23 mouse cellular contexts compared by ENCODE assay signal in the genomic region with DNA sequence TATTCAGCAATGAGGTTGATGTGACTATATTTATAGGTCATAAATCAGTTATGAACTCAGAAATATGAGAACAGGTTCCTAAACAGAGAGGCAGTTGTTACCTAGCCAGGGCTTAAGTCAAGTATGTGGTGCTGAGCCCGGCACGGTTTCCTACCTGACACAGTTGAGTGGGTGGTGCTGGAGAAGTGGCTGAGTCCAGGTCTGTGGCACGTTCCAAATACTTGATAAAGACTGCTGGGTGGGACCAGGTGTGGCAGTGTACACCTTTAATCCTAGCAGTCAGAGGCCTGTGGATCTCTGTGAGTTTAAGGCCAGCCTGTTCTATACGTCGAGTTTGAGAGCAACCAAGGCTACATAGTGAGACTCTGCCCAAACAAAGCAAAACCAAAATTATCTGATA.
DNase-seq lines count a peak whose midpoint lies in the region; ATAC-seq and TF ChIP-seq lines count a peak whose summit lies in the region.
"Had no signal": no experiment of that assay in that cellular context is flagged by ENCODE, and none has a peak within 500 bp of the region (broad histone marks: within the 10 kb centered on the region; RNA-seq: fewer than 3 reads in every experiment).

No protein-coding gene starts in this region.

- no peak overlapping the region for H3K4me2 ChIP-seq in lung, embryonic 16.5 days (ENCODE audit: low read depth, low read length)
- no peak overlapping the region for H3K4me2 ChIP-seq in stomach, embryonic 14.5 days (replicated peaks; ENCODE audit: low read depth, low read length)
- H3K4me2 ChIP-seq in stomach, postnatal 0 days (replicated peaks; ENCODE audit: low read depth): no peak overlapping the region
- H3K4me2 ChIP-seq: embryonic facial prominence, embryonic 13.5 days; forebrain, embryonic 12.5 days; forebrain, embryonic 15.5 days; heart, embryonic 11.5 days; hindbrain, embryonic 12.5 days; hindbrain, embryonic 15.5 days had no signal

- H3K36me3 ChIP-seq in lung, embryonic 16.5 days (ENCODE audit: control insufficient read depth, insufficient read depth, low read length): no peaks in the 10 kb centered on the region
- H3K36me3 ChIP-seq in stomach, embryonic 14.5 days (ENCODE audit: control insufficient read depth, insufficient read depth, low read length): no peaks in the 10 kb centered on the region
- no peaks in the 10 kb centered on the region for H3K36me3 ChIP-seq in stomach, postnatal 0 days (ENCODE audit: control insufficient read depth, insufficient read depth, low read length)
- H3K36me3 ChIP-seq in thymus, adult 2 months (ENCODE audit: control insufficient read depth, insufficient read depth, low read length): no peaks in the 10 kb centered on the region
- H3K36me3 ChIP-seq: embryonic facial prominence, embryonic 10.5 days; embryonic facial prominence, embryonic 13.5 days; forebrain, embryonic 12.5 days; forebrain, embryonic 15.5 days; hindbrain, embryonic 12.5 days; hindbrain, embryonic 15.5 days had no signal

- no peak for TF ChIP-seq CTCF in lung, adult 2 months (IDR thresholded peaks at IDR 0.05; ENCODE audit: insufficient read depth, low read length)
- TF ChIP-seq CTCF in stomach, postnatal 0 days (IDR thresholded peaks at IDR 0.05; ENCODE audit: low read depth): no peak
- TF ChIP-seq CTCF in thymus, adult 2 months (IDR thresholded peaks at IDR 0.05; ENCODE audit: borderline replicate concordance, control insufficient read depth, extremely low read depth, insufficient read depth, low read length, poor library complexity): no peak

- DNase-seq in heart, adult 11 months: peak; percentile 40
- no peak for DNase-seq in heart, adult 18-20 months
- no peak for DNase-seq in lung, adult 2 months
- peak; percentile 57 for DNase-seq in stomach, postnatal 0 days (ENCODE audit: low spot score)
- no peak for DNase-seq in adrenal gland, adult 8-10 months
- no peak for DNase-seq in thymus, adult 2 months
- DNase-seq: adrenal gland, postnatal 14 days; cerebellum, adult 11 months; cerebellum, adult 2 months; cerebellum, adult 9-11 months; cerebellum, postnatal 25 days; gastrocnemius, postnatal 25 days had no signal

- no peaks in the 10 kb centered on the region for H3K9me3 ChIP-seq in lung, embryonic 16.5 days (ENCODE audit: control insufficient read depth, low read length)
- H3K9me3 ChIP-seq in stomach, embryonic 14.5 days (ENCODE audit: control insufficient read depth, low read depth, low read length): no peaks in the 10 kb centered on the region
- H3K9me3 ChIP-seq in stomach, postnatal 0 days (ENCODE audit: control insufficient read depth, low read length): no peaks in the 10 kb centered on the region
- H3K9me3 ChIP-seq: embryonic facial prominence, embryonic 10.5 days; embryonic facial prominence, embryonic 13.5 days; forebrain, embryonic 12.5 days; forebrain, embryonic 15.5 days; hindbrain, embryonic 12.5 days; hindbrain, embryonic 15.5 days had no signal

- H3K4me1 ChIP-seq in lung, embryonic 16.5 days (replicated peaks; ENCODE audit: control insufficient read depth, insufficient read depth, low read length): no peaks in the 10 kb centered on the region
- no peaks in the 10 kb centered on the region for H3K4me1 ChIP-seq in lung, adult 2 months (ENCODE audit: control insufficient read depth, insufficient read depth, low read length)
- H3K4me1 ChIP-seq in stomach, embryonic 14.5 days (ENCODE audit: control insufficient read depth, insufficient read depth, low read length): no peaks in the 10 kb centered on the region
- H3K4me1 ChIP-seq in stomach, postnatal 0 days (replicated peaks; ENCODE audit: control insufficient read depth, insufficient read depth): no peaks in the 10 kb centered on the region
- no peaks in the 10 kb centered on the region for H3K4me1 ChIP-seq in thymus, adult 2 months (replicated peaks; ENCODE audit: control insufficient read depth, insufficient read depth, low read length)
- H3K4me1 ChIP-seq: embryonic facial prominence, embryonic 10.5 days; embryonic facial prominence, embryonic 13.5 days; forebrain, embryonic 15.5 days; hindbrain, embryonic 12.5 days; hindbrain, embryonic 15.5 days had no signal

- H3K27me3 ChIP-seq in lung, embryonic 16.5 days (ENCODE audit: control insufficient read depth, insufficient read depth, low read depth, low read length): no peaks in the 10 kb centered on the region
- no peaks in the 10 kb centered on the region for H3K27me3 ChIP-seq in stomach, embryonic 14.5 days (ENCODE audit: control insufficient read depth, insufficient read depth, low read length)
- no peaks in the 10 kb centered on the region for H3K27me3 ChIP-seq in stomach, postnatal 0 days (ENCODE audit: control insufficient read depth, insufficient read depth, low read length)
- no peaks in the 10 kb centered on the region for H3K27me3 ChIP-seq in thymus, adult 2 months (ENCODE audit: control insufficient read depth, insufficient read depth, low read length)
- H3K27me3 ChIP-seq: embryonic facial prominence, embryonic 13.5 days; forebrain, embryonic 12.5 days; forebrain, embryonic 15.5 days; hindbrain, embryonic 12.5 days; hindbrain, embryonic 15.5 days had no signal

- no peak for TF ChIP-seq EP300 in stomach, postnatal 0 days (optimal IDR thresholded peaks at IDR 0.05)

- no peak for TF ChIP-seq POLR2A in lung, adult 2 months (IDR thresholded peaks at IDR 0.05; ENCODE audit: borderline replicate concordance, extremely low read depth, low read depth, low read length)
- TF ChIP-seq POLR2A in thymus, adult 2 months (IDR thresholded peaks at IDR 0.05; ENCODE audit: control insufficient read depth, extremely low read depth, insufficient read depth, low read length, poor library complexity): no peak

- H3K27ac ChIP-seq in lung, embryonic 16.5 days (ENCODE audit: low read length): no peak overlapping the region
- H3K27ac ChIP-seq in stomach, embryonic 14.5 days (ENCODE audit: low read length): no peak overlapping the region
- H3K27ac ChIP-seq in stomach, postnatal 0 days (replicated peaks): peak overlapping the region; percentile 58; the same call in 1 of the 2 replicates
- H3K27ac ChIP-seq in thymus, adult 2 months (ENCODE audit: control insufficient read depth, insufficient read depth, low read length): no peak overlapping the region
- H3K27ac ChIP-seq: embryonic facial prominence, embryonic 10.5 days; embryonic facial prominence, embryonic 13.5 days; forebrain, embryonic 12.5 days; forebrain, embryonic 15.5 days; hindbrain, embryonic 12.5 days; hindbrain, embryonic 15.5 days had no signal

- 63% methylated on average over 5 of the region's 5 CpGs for WGBS in lung, embryonic 16.5 days
- WGBS in lung, adult 2 months: 66% methylated on average over 5 of the region's 5 CpGs
- 70% methylated on average over 5 of the region's 5 CpGs for WGBS in stomach, embryonic 14.5 days
- 47% methylated on average over 5 of the region's 5 CpGs for WGBS in stomach, postnatal 0 days
- 95% methylated on average over 5 of the region's 5 CpGs for WGBS in thymus, adult 2 months

- ATAC-seq in lung, embryonic 16.5 days (ENCODE audit: low read depth): peak; percentile 81
- peak; percentile 72; the same call in 1 of the 2 replicates for ATAC-seq in stomach, embryonic 14.5 days (ENCODE audit: insufficient number of reproducible peaks, insufficient read depth, low FRiP score, low read depth)
- ATAC-seq in stomach, postnatal 0 days (ENCODE audit: low FRiP score, low TSS enrichment): peak; percentile 78
- ATAC-seq: forebrain, embryonic 15.5 days; Patski had no signal

- no peak overlapping the region for H3K9ac ChIP-seq in lung, embryonic 16.5 days (ENCODE audit: low read length)
- H3K9ac ChIP-seq in stomach, embryonic 14.5 days (replicated peaks; ENCODE audit: low read depth, low read length): no peak overlapping the region
- H3K9ac ChIP-seq in stomach, postnatal 0 days (ENCODE audit: low read length): no peak overlapping the region
- H3K9ac ChIP-seq: embryonic facial prominence, embryonic 13.5 days; forebrain, embryonic 12.5 days; forebrain, embryonic 15.5 days; hindbrain, embryonic 12.5 days; hindbrain, embryonic 15.5 days had no signal

- H3K4me3 ChIP-seq in lung, embryonic 16.5 days (ENCODE audit: low read length): no peak overlapping the region
- no peak overlapping the region for H3K4me3 ChIP-seq in lung, adult 2 months (replicated peaks; ENCODE audit: extremely low read depth, low read depth, low read length)
- no peak overlapping the region for H3K4me3 ChIP-seq in stomach, embryonic 14.5 days (ENCODE audit: low read depth, low read length)
- H3K4me3 ChIP-seq in stomach, postnatal 0 days (ENCODE audit: low read depth, low read length): no peak overlapping the region
- H3K4me3 ChIP-seq in thymus, adult 2 months (ENCODE audit: control insufficient read depth, insufficient read depth, low read length): no peak overlapping the region
- H3K4me3 ChIP-seq: embryonic facial prominence, embryonic 10.5 days; embryonic facial prominence, embryonic 13.5 days; erythroblast, embryonic 14.5 days; forebrain, embryonic 12.5 days; forebrain, embryonic 15.5 days; hindbrain, embryonic 12.5 days; hindbrain, embryonic 15.5 days had no signal

Comparison
In these comparisons a context has a peak if more than half of its experiments do, and no peak if none do; other contexts are left out.
1. DNase-seq: peak in heart, adult 11 months (single experiment) and stomach, postnatal 0 days (single experiment); none in heart, adult 18-20 months (0 of 2), lung, adult 2 months (single experiment), adrenal gland, adult 8-10 months (single experiment) and thymus, adult 2 months (single experiment).
2. Peak in every context shown above with its lines, with median percentiles within 50 percentile points of each other: ATAC-seq.